Mouse (Mus musculus): ENCODE results near the gene Fam189a1. TPM values are rescaled to one million over a fixed set of nuclear protein-coding genes. Genes with fewer than 3 reads are reported as not detected.

Fam189a1 gene
- total RNA-seq, 2 experiments from 2014 or later, result not detected

Small RNA genes lying within 50 kb of the gene (microRNA-seq; reads per million reads assigned to microRNA genes)
- gene Gm25249, result 0 reads per million in 2 experiments
